Mouse (Mus musculus) adrenal gland (tissue): Measurements from ENCODE around the gene Asb14.
"Not testable (repeated sequence)": the region's sequence is repeated elsewhere in the genome, so short reads cannot be mapped to it uniquely, and the experiment has no call there.

Experiments used
- intact Hi-C: fragments of 180-260 bp; cut with DNase I; formaldehyde crosslinking; loops from one replicate; pipeline ENCODE4 v1.15.1; 2025

The Asb14 gene

GRCm38 (mm10) chr14:26956139-26956538 lies 61.8 kb downstream of the Asb14 start:
- intact Hi-C loops, result not testable (repeated sequence)

GRCm38 (mm10) chr14:26960518-26960917 lies 66.2 kb downstream of the Asb14 start:
- intact Hi-C loops, result loop anchor here (10.0 kb wide), 1 partner anchor 64 kb away; no protein-coding TSS in a partner anchor
